Mouse (Mus musculus): Measurements from ENCODE around the gene Zw10.

- TF ChIP-seq CTCF (IDR thresholded peaks at IDR 0.05; ENCODE audit: insufficient read depth, low read length) (no peak), POLR2A (IDR thresholded peaks at IDR 0.05; ENCODE audit: borderline replicate concordance, extremely low read depth, low read depth, low read length) (peak; percentile 71; the same call in 1 of the 2 replicates)
Observed at GRCm38 (mm10) chr9:49055333-49056205, at the start of gene Zw10.
